Mouse (Mus musculus): ENCODE measurements at regions not wholly inside any gene's neighbourhood (a gene's known extent, or its start where the extent isn't known, plus 50 kb on each side); places are given as distances from the start of the nearest gene placed in this dataset.

DNA sequence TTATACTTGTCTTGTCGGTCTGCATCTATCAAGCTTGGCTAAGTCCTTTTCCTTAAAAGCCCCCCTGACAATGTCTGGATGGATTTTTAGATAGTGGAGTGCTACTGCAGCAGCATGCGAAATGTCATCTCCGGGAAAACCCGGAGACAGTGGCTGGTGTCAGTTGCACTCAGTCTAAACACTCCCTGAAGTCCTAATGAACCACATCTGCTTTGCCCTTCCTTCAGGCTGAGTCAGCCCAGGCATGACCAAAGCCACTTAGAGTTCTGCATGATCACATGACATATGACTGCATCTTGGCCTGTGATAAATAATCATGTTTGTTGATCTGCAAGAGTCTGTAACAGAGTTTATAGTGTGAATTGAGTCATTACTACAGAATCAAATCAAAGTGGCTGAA is 255.7 kb upstream of the Sall1 start:
- no peaks in the 10 kb centered on the region for H3K4me1 ChIP-seq (ENCODE audit: control insufficient read depth, insufficient read depth)
- H3K4me3 ChIP-seq (ENCODE audit: low read depth, low read length), result no peak overlapping the region
- no peak overlapping the region for H3K9ac ChIP-seq (replicated peaks; ENCODE audit: low read depth, low read length)
- peaks cover 2% of the 10 kb centered on the region; the same call in 1 of the 2 replicates for H3K27me3 ChIP-seq (ENCODE audit: control insufficient read depth, insufficient read depth, low read length)
- H3K36me3 ChIP-seq (replicated peaks; ENCODE audit: control insufficient read depth, insufficient read depth, low read length), result no peaks in the 10 kb centered on the region
- H3K9me3 ChIP-seq (replicated peaks; ENCODE audit: control insufficient read depth, low read length), result no peaks in the 10 kb centered on the region
- 79% methylated on average over 4 of the region's 4 CpGs for WGBS
- no peak for DNase-seq (ENCODE audit: low spot score)
- no peak overlapping the region for H3K27ac ChIP-seq (ENCODE audit: low read depth)
- no peak for ATAC-seq (ENCODE audit: insufficient read depth, low read depth)
- TF ChIP-seq CTCF (IDR thresholded peaks at IDR 0.05; ENCODE audit: low read depth), result no peak
- no peak for TF ChIP-seq EP300 (IDR thresholded peaks at IDR 0.05; ENCODE audit: low read depth)
- no peak overlapping the region for H3K4me2 ChIP-seq (ENCODE audit: low read depth, low read length)

DNA sequence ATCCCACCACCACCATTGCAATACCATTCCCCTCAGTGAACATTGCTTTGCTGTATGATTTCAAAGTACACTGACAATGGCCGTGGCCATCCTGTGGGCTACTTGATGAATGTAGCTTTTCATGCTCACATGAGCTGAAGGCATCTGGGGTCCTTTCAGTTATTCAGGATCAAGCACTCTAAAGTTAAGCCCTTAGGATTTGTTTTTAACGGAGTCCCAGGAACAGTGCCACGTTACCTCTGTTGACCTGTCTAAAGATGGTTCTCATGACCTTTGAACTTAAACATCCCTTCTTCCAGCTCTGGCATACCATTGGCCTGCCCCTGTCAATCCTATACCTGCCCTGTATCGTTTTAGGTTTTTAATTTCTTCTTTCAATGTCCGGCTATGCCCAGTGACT is 251.7 kb upstream of the Sall1 start:
- no peak for DNase-seq (ENCODE audit: low spot score)
- Histone ChIP-seq H3K4me1 (ENCODE audit: control insufficient read depth, insufficient read depth) (no peaks in the 10 kb centered on the region), H3K4me3 (ENCODE audit: low read depth, low read length) (no peak overlapping the region), H3K4me2 (ENCODE audit: low read depth, low read length) (no peak overlapping the region), H3K36me3 (replicated peaks; ENCODE audit: control insufficient read depth, insufficient read depth, low read length) (no peaks in the 10 kb centered on the region), H3K27ac (ENCODE audit: low read depth) (no peak overlapping the region), H3K9me3 (replicated peaks; ENCODE audit: control insufficient read depth, low read length) (no peaks in the 10 kb centered on the region), H3K27me3 (ENCODE audit: control insufficient read depth, insufficient read depth, low read length) (peaks cover 5% of the 10 kb centered on the region; the same call in 1 of the 2 replicates), H3K9ac (replicated peaks; ENCODE audit: low read depth, low read length) (no peak overlapping the region)
- ATAC-seq (ENCODE audit: insufficient read depth, low read depth), result no peak
- WGBS, result 76% methylated on average over 5 of the region's 5 CpGs
- TF ChIP-seq CTCF (IDR thresholded peaks at IDR 0.05; ENCODE audit: low read depth) (no peak), EP300 (IDR thresholded peaks at IDR 0.05; ENCODE audit: low read depth) (no peak)

DNA sequence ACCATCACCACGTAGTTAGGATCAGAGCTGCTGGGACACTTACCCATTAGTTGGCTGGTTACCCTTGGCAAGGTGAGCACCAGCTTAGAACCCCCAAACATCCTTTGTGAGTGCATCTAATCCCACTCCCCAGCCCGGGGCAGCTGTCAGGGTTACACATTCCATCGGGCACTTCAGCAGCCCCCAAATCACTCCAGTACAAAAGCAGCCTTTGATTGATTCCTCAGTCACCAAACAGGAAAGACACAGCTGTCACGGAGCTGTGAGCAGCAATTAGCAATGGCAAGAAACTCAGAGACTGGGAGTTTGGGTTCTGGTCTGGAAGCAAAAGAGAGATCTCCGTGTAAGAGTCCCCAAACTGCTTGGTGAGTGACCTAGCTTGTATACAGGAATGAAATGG is 245.1 kb upstream of the Sall1 start:
- Histone ChIP-seq H3K36me3 (replicated peaks; ENCODE audit: control insufficient read depth, insufficient read depth, low read length) (no peaks in the 10 kb centered on the region), H3K9ac (replicated peaks; ENCODE audit: low read depth, low read length) (no peak overlapping the region), H3K27ac (ENCODE audit: low read depth) (no peak overlapping the region), H3K9me3 (replicated peaks; ENCODE audit: control insufficient read depth, low read length) (no peaks in the 10 kb centered on the region), H3K4me3 (ENCODE audit: low read depth, low read length) (no peak overlapping the region), H3K27me3 (ENCODE audit: control insufficient read depth, insufficient read depth, low read length) (no peaks in the 10 kb centered on the region), H3K4me2 (ENCODE audit: low read depth, low read length) (no peak overlapping the region), H3K4me1 (ENCODE audit: control insufficient read depth, insufficient read depth) (no peaks in the 10 kb centered on the region)
- no peak for TF ChIP-seq CTCF (IDR thresholded peaks at IDR 0.05; ENCODE audit: low read depth)
- DNase-seq (ENCODE audit: low spot score), result no peak
- 26% methylated on average over 5 of the region's 5 CpGs for WGBS
- no peak for ATAC-seq (ENCODE audit: insufficient read depth, low read depth)

DNA sequence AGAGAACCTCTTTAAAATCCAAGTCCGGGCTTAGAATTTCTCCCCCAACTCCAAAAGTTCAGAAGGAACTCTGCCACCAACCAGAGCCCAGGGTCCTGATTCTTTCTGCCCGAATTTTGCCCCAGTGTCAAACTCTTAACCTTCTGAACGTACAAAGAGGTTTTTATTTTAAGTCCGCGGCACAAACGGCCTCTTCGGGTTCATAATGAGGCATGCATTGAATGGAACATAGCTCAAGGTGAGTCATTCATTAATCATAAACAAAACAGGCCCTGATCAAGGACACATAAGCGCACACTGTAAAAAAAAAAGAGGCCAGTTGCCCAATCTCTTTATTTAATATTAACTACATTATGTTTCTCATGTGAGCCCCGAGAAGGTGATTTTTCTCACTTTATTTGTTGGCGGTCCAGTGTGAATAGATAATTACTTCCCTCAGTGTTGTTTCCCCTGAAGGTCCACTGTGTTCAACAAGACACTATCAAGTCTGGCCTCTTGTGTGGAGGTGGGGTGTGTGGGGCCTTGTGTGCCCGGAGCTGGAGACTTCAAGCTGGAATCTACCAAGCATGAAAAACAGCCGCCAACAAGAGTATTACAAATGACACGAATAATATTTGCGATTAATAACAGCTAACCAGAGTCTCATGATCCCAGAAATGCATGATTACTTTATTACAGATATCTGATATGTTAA is 241.1 kb upstream of the Sall1 start:
- no peak overlapping the region for H3K9ac ChIP-seq (replicated peaks; ENCODE audit: low read depth, low read length)
- DNase-seq (ENCODE audit: low spot score) (no peak), ATAC-seq (ENCODE audit: insufficient read depth, low read depth) (no peak)
- WGBS, result 83% methylated on average over 14 of the region's 14 CpGs
- no peaks in the 10 kb centered on the region for H3K27me3 ChIP-seq (ENCODE audit: control insufficient read depth, insufficient read depth, low read length)
- TF ChIP-seq EP300 (IDR thresholded peaks at IDR 0.05; ENCODE audit: low read depth) (no peak), CTCF (IDR thresholded peaks at IDR 0.05; ENCODE audit: low read depth) (no peak)
- H3K4me2 ChIP-seq (ENCODE audit: low read depth, low read length), result no peak overlapping the region
- no peak overlapping the region for H3K27ac ChIP-seq (ENCODE audit: low read depth)
- no peaks in the 10 kb centered on the region for H3K36me3 ChIP-seq (replicated peaks; ENCODE audit: control insufficient read depth, insufficient read depth, low read length)
- H3K4me1 ChIP-seq (ENCODE audit: control insufficient read depth, insufficient read depth), result no peaks in the 10 kb centered on the region
- H3K4me3 ChIP-seq (ENCODE audit: low read depth, low read length), result no peak overlapping the region
- no peaks in the 10 kb centered on the region for H3K9me3 ChIP-seq (replicated peaks; ENCODE audit: control insufficient read depth, low read length)

DNA sequence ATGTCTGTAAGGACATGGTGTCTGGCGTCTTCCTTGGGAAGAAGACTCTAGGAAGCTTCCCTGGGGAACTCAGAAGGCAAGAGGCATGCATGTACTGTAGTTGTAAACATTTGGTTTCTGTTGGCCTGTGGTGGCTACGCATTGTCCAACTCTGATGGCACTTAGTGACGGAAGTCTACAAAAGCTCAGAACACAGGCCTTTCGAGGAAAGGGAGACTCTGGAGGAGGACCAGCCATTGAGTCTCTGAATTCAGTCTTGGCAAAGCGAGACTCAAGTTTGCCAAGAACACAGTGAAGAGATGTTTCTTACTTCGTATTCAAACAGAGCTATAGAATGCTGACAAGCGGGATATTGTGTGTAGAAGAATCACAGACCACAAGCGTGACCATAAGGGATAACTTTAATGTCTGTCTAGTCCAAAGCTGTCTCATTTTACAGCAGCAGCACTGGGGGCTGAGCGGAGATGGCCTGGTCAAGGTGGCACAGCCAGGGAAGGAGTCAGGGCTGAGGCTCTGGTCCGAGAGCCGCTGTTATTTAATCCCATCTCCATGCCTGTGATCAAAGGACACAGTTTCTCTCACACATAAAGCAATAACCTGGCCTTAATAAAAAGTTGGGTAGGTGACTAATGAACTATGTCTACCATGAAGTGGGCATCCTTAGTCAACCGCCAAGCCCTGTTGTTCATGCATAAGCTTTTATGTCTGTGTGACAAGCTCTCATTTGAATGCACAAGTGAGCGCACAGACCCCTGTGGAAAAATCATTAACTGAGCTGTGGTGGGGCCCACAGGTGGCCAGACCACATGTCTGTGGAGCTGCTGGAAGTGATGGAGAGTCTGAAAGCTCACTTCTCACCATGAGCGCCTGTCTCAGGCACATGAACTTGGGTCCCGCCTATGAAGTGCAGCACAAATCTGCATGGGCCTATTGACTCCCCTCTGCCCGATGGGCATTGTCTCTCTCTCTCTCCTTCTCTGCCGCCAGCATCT is 239.4 kb upstream of the Sall1 start:
- H3K4me3 ChIP-seq (ENCODE audit: low read depth, low read length), result no peak overlapping the region
- H3K9ac ChIP-seq (replicated peaks; ENCODE audit: low read depth, low read length), result no peak overlapping the region
- H3K9me3 ChIP-seq (replicated peaks; ENCODE audit: control insufficient read depth, low read length), result no peaks in the 10 kb centered on the region
- ATAC-seq (ENCODE audit: insufficient read depth, low read depth), result no peak
- H3K27me3 ChIP-seq (ENCODE audit: control insufficient read depth, insufficient read depth, low read length), result no peaks in the 10 kb centered on the region
- H3K27ac ChIP-seq (ENCODE audit: low read depth), result no peak overlapping the region
- DNase-seq (ENCODE audit: low spot score), result no peak
- no peak overlapping the region for H3K4me2 ChIP-seq (ENCODE audit: low read depth, low read length)
- H3K36me3 ChIP-seq (replicated peaks; ENCODE audit: control insufficient read depth, insufficient read depth, low read length), result no peaks in the 10 kb centered on the region
- H3K4me1 ChIP-seq (ENCODE audit: control insufficient read depth, insufficient read depth), result no peaks in the 10 kb centered on the region
- TF ChIP-seq CTCF (IDR thresholded peaks at IDR 0.05; ENCODE audit: low read depth) (no peak), EP300 (IDR thresholded peaks at IDR 0.05; ENCODE audit: low read depth) (no peak)
- WGBS, result 88% methylated on average over 17 of the region's 17 CpGs

All from heart, postnatal 0 days (tissue).